Mouse (Mus musculus): Measurements from ENCODE around the gene Emilin2. TPM values are rescaled to one million over a fixed set of nuclear protein-coding genes. Genes with fewer than 3 reads are reported as not detected.

The Emilin2 gene
- polyA plus RNA-seq, 1 experiment from 2014 or later, result 0.72 TPM

DNA sequence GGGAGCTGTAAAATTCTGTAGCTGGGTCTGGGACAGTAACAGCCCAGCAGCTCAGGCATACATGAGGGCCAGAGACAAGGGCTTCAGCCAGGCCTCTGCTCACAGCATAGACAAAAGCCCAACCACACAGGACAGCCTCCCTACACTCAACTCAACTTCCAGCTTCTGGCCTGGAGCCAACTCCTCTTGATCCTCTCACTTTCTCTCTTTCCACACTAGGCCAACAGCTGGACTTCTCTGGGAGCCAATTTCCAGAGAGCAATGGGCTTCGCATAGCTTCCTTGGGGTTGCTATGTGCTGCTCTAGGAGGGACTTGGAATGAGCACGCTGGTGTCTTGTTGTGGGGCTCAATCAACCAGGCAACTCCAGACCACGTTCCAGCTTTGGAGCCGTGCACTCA lies 28.5 kb downstream of the Emilin2 start:
- DNase-seq (ENCODE audit: low spot score), result peak; percentile 13
- H3K27ac ChIP-seq (ENCODE audit: low read depth, low read length), result no peak overlapping the region

DNA sequence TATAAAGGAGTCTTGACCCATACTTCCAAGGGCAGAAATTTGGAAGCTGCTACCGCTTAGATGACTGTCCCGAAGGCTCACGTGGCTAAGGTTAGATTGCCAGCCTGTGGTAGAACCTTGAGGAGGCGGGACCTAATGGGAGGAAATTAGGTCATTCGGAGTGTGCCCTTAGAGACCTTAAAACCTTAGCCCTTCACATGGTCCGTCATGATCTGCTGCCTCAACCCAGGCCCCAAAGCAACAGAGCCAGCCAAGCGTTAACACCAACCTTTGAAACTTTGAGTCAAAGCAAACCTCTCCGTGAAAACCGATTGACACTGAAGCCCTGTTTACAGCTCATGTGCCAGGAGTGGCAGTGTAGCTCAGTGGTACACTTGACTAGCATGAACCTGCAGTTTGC lies 29.1 kb downstream of the Emilin2 start:
- Histone ChIP-seq H3K4me2 (ENCODE audit: low read length) (no peak overlapping the region), H3K9ac (ENCODE audit: low read length) (no peak overlapping the region), H3K9me3 (replicated peaks; ENCODE audit: control insufficient read depth, low read length) (no peaks in the 10 kb centered on the region), H3K4me1 (ENCODE audit: control insufficient read depth, insufficient read depth, low read length) (no peaks in the 10 kb centered on the region), H3K27ac (ENCODE audit: low read depth, low read length) (no peak overlapping the region), H3K4me3 (ENCODE audit: low read depth, low read length) (no peak overlapping the region), H3K36me3 (ENCODE audit: control insufficient read depth, insufficient read depth, low read length) (no peaks in the 10 kb centered on the region), H3K27me3 (replicated peaks; ENCODE audit: control insufficient read depth, insufficient read depth, low read length) (no peaks in the 10 kb centered on the region)
- 87% methylated on average over 9 of the region's 9 CpGs for whole genome bisulfite sequencing
- DNase-seq (ENCODE audit: low spot score) (no peak), ATAC-seq (no peak)

More for the DNA sequence above, 28.5 kb downstream of the Emilin2 start:
- Histone ChIP-seq H3K4me1 (ENCODE audit: control insufficient read depth, insufficient read depth, low read length) (no peaks in the 10 kb centered on the region), H3K4me3 (ENCODE audit: low read depth, low read length) (no peak overlapping the region), H3K9ac (ENCODE audit: low read length) (no peak overlapping the region), H3K9me3 (replicated peaks; ENCODE audit: control insufficient read depth, low read length) (no peaks in the 10 kb centered on the region), H3K4me2 (ENCODE audit: low read length) (no peak overlapping the region), H3K36me3 (ENCODE audit: control insufficient read depth, insufficient read depth, low read length) (no peaks in the 10 kb centered on the region), H3K27me3 (replicated peaks; ENCODE audit: control insufficient read depth, insufficient read depth, low read length) (no peaks in the 10 kb centered on the region)
- 87% methylated on average over 4 of the region's 4 CpGs for WGBS
- no peak for ATAC-seq

DNA sequence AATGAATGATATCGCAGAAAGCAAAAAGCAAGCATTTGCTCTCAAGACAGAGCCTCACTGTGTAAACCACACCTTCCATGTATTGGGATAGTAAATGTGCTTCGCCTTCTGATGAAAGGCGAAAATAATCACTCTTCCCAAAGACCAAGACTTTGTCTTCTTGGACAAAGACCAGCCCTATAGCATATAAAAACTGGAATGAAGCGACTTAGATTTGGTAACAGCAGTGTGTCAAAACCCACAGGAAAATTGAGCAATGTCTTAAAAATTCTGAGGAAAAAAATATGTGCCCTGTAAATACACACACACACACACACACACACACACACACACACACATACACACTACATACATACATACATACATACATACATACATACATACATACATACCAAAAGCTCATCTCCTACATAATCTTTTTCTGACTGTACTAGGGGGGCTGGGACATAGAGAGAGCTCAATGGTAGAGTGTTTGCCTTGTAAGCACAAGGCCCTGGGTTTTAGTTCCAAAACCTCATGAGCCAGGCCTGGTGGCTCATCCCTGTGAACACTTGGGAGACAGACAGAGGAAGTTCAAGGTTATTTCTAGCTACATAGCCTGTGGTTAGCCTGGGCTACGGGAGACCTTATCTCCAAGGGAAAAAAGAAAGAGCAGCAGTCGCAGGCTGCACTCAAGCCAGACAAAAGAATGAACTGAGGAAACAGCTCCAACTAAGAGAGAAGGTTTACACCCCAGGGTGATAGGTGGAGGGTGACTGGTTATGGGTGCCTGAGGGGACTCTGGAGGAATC lies 33.9 kb downstream of the Emilin2 start:
- H3K27me3 ChIP-seq (replicated peaks; ENCODE audit: control insufficient read depth, insufficient read depth, low read length), result no peaks in the 10 kb centered on the region
- DNase-seq (ENCODE audit: low spot score), result no peak
- no peaks in the 10 kb centered on the region for H3K9me3 ChIP-seq (replicated peaks; ENCODE audit: control insufficient read depth, low read length)
- no peak for ATAC-seq
- H3K36me3 ChIP-seq (ENCODE audit: control insufficient read depth, insufficient read depth, low read length), result no peaks in the 10 kb centered on the region
- no peak overlapping the region for H3K4me3 ChIP-seq (ENCODE audit: low read depth, low read length)
- 91% methylated on average over 6 of the region's 6 CpGs for WGBS
- H3K4me2 ChIP-seq (ENCODE audit: low read length), result no peak overlapping the region
- no peak overlapping the region for H3K9ac ChIP-seq (ENCODE audit: low read length)
- H3K4me1 ChIP-seq (ENCODE audit: control insufficient read depth, insufficient read depth, low read length), result no peaks in the 10 kb centered on the region
- no peak overlapping the region for H3K27ac ChIP-seq (ENCODE audit: low read depth, low read length)

DNA sequence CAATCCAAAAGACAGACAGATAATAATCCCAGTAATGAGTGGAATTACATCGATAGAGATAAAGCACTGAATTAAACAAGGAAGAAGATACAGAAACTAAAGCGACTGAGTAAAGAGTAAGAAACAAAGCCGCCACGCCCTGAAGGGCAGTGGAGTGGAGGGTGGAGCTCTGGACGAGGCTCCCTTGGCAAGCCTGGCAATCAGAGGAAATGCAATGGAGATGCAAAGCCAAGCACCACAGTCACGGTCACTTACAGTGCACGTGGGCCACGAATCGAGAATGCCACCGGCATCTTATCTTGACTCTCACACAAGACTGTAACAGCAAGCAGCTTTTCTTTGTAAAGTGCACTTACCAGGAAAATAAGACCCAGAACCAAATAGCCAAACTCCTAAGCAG lies 35.0 kb downstream of the Emilin2 start:
- ATAC-seq (no peak), DNase-seq (ENCODE audit: low spot score) (no peak)
- no peaks in the 10 kb centered on the region for H3K9me3 ChIP-seq (replicated peaks; ENCODE audit: control insufficient read depth, low read length)
- H3K4me1 ChIP-seq (ENCODE audit: control insufficient read depth, insufficient read depth, low read length), result no peaks in the 10 kb centered on the region
- H3K36me3 ChIP-seq (ENCODE audit: control insufficient read depth, insufficient read depth, low read length), result no peaks in the 10 kb centered on the region
- no peaks in the 10 kb centered on the region for H3K27me3 ChIP-seq (replicated peaks; ENCODE audit: control insufficient read depth, insufficient read depth, low read length)
- no peak overlapping the region for H3K27ac ChIP-seq (ENCODE audit: low read depth, low read length)
- no peak overlapping the region for H3K4me3 ChIP-seq (ENCODE audit: low read depth, low read length)
- no peak overlapping the region for H3K9ac ChIP-seq (ENCODE audit: low read length)
- no peak overlapping the region for H3K4me2 ChIP-seq (ENCODE audit: low read length)
- 91% methylated on average over 10 of the region's 10 CpGs for WGBS

DNA sequence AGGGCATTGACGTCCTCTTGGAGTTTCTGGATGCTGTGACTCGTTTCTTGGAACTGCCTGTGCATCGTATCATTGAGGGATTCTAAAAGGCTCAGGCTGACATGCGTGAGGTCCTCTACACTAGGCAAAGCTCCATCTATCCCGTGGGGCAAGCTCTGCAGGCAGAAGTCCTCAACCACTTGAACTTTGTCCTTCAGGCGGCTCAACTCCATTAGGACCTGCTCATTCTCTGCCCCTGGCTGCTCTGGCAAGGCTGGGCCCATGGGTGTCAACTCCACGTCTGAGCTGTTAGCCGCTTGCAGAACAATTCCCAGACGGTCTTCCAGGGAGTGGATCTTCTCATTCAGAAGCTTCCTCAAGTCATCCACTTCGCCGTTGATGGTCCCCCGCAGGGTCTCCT lies 37.9 kb downstream of the Emilin2 start:
- DNase-seq (ENCODE audit: low spot score), result no peak
- Histone ChIP-seq H3K36me3 (ENCODE audit: control insufficient read depth, insufficient read depth, low read length) (no peaks in the 10 kb centered on the region), H3K4me3 (ENCODE audit: low read depth, low read length) (no peak overlapping the region), H3K27ac (ENCODE audit: low read depth, low read length) (no peak overlapping the region), H3K27me3 (replicated peaks; ENCODE audit: control insufficient read depth, insufficient read depth, low read length) (no peaks in the 10 kb centered on the region), H3K9me3 (replicated peaks; ENCODE audit: control insufficient read depth, low read length) (no peaks in the 10 kb centered on the region), H3K9ac (ENCODE audit: low read length) (no peak overlapping the region), H3K4me1 (ENCODE audit: control insufficient read depth, insufficient read depth, low read length) (no peaks in the 10 kb centered on the region), H3K4me2 (ENCODE audit: low read length) (no peak overlapping the region)
- WGBS, result 96% methylated on average over 12 of the region's 12 CpGs
- ATAC-seq, result no peak

DNA sequence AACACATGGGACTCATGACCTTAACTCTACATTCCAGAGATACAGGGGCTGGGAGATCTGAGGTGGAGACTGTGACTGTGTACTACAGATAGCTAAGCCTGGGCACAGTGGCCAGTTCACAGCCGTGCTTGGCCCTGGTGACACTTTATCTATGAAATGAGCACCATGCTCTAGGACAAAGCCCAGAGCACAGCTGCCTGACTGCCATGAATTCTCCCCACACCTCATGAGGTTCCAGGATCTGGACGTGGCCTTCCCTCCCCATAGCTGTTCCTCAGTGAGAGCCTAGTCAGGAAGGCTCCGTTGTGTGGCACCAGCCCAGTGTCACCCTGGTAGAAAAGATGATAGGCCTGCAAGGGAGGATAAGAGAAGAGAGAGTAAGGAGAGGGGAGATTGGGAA lies 43.2 kb downstream of the Emilin2 start:
- DNase-seq (ENCODE audit: low spot score), result no peak
- 83% methylated on average over 3 of the region's 3 CpGs for WGBS

DNA sequence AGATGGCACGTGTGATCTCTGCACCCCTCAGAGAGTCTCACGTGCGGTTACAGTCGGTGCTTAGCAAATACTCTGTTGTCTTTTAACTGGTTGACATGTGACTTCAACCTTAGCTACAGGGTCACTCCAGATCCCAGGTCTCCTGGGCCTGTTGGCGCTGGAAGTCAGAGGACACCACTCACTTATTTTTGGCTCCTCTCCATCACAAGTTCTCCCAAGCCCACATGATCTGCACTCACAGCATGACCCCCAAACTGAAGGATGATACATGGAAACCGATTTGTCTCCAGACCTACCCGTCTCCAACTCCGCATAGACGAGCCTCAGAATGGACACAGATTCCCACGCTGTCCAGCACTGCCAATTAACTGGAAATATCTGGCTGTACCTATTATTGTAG lies 43.6 kb downstream of the Emilin2 start:
- 77% methylated on average over 10 of the region's 10 CpGs for WGBS

More for the DNA sequence above, 43.2 kb downstream of the Emilin2 start:
- Histone ChIP-seq H3K27ac (ENCODE audit: low read depth, low read length) (no peak overlapping the region), H3K4me3 (ENCODE audit: low read depth, low read length) (no peak overlapping the region), H3K9me3 (replicated peaks; ENCODE audit: control insufficient read depth, low read length) (no peaks in the 10 kb centered on the region), H3K36me3 (ENCODE audit: control insufficient read depth, insufficient read depth, low read length) (no peaks in the 10 kb centered on the region), H3K4me2 (ENCODE audit: low read length) (no peak overlapping the region), H3K27me3 (replicated peaks; ENCODE audit: control insufficient read depth, insufficient read depth, low read length) (no peaks in the 10 kb centered on the region), H3K4me1 (ENCODE audit: control insufficient read depth, insufficient read depth, low read length) (no peaks in the 10 kb centered on the region), H3K9ac (ENCODE audit: low read length) (no peak overlapping the region)
- ATAC-seq, result no peak

DNA sequence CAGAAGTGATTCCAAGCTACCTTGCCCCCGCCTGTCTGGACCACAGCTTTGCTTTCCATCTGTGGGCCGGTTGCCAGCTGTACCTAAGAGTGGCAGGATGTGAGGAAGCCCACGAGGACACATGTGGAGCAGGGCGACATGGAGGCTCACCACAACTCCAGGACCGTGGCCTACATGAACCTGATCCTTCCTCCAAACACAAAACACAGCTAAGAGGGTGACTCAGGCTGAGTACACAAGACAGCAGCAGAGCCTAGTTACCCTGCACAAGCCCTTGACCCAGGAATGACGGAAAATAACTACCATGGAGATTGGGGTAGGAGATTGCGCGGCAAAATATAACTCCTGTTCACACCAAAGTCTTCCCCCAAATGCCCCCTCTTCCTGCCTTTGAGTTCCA lies 44.4 kb downstream of the Emilin2 start:
- WGBS, result 85% methylated on average over 8 of the region's 8 CpGs

More for the DNA sequence above, 43.6 kb downstream of the Emilin2 start:
- Histone ChIP-seq H3K4me1 (ENCODE audit: control insufficient read depth, insufficient read depth, low read length) (no peaks in the 10 kb centered on the region), H3K9me3 (replicated peaks; ENCODE audit: control insufficient read depth, low read length) (no peaks in the 10 kb centered on the region), H3K27ac (ENCODE audit: low read depth, low read length) (no peak overlapping the region), H3K9ac (ENCODE audit: low read length) (no peak overlapping the region), H3K4me2 (ENCODE audit: low read length) (no peak overlapping the region), H3K27me3 (replicated peaks; ENCODE audit: control insufficient read depth, insufficient read depth, low read length) (no peaks in the 10 kb centered on the region), H3K36me3 (ENCODE audit: control insufficient read depth, insufficient read depth, low read length) (no peaks in the 10 kb centered on the region), H3K4me3 (ENCODE audit: low read depth, low read length) (no peak overlapping the region)
- no peak for DNase-seq (ENCODE audit: low spot score)
- ATAC-seq, result no peak

DNA sequence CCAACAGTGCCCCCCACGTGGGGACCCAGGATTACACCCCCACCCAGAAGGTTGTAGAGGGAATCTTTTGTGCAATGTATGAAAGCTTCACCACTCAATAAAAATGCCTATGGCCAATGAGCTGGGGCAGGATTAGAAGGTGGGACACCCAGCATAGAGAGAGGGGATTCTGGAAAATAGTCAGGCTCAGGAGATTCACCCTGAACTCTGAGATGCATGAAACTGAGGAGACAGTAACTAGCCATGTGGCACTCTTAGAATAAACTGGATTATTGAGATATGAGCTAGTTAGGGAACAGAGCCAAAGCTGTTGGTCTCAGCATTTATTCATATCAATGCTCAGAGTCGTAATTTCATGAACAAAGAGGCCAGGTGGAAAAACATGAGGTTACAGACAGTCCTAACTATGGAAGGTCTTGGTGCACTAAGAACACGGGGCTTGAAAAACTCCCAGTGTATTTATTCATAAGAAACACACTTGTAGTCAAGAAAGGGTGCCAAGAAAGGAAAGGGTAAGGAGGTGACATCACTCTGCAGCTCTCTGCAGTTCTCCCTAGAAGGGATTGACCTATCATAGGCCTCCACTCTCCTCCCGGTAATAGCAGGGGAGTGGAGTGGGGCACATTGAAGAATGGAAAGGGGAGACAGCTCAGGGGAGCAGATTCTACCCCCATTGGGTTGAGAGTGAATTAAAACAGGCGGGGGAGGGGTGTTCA lies 46.3 kb downstream of the Emilin2 start:
- 61% methylated on average over 5 of the region's 5 CpGs for WGBS
- H3K27me3 ChIP-seq (replicated peaks; ENCODE audit: control insufficient read depth, insufficient read depth, low read length), result no peaks in the 10 kb centered on the region
- H3K9ac ChIP-seq (ENCODE audit: low read length), result no peak overlapping the region
- H3K4me2 ChIP-seq (ENCODE audit: low read length), result no peak overlapping the region
- no peaks in the 10 kb centered on the region for H3K9me3 ChIP-seq (replicated peaks; ENCODE audit: control insufficient read depth, low read length)
- no peak overlapping the region for H3K27ac ChIP-seq (ENCODE audit: low read depth, low read length)
- no peak overlapping the region for H3K4me3 ChIP-seq (ENCODE audit: low read depth, low read length)
- H3K4me1 ChIP-seq (ENCODE audit: control insufficient read depth, insufficient read depth, low read length), result no peaks in the 10 kb centered on the region
- no peak for DNase-seq (ENCODE audit: low spot score)
- H3K36me3 ChIP-seq (ENCODE audit: control insufficient read depth, insufficient read depth, low read length), result no peaks in the 10 kb centered on the region
- no peak for ATAC-seq

More for the DNA sequence above, 44.4 kb downstream of the Emilin2 start:
- no peaks in the 10 kb centered on the region for H3K27me3 ChIP-seq (replicated peaks; ENCODE audit: control insufficient read depth, insufficient read depth, low read length)
- no peak overlapping the region for H3K27ac ChIP-seq (ENCODE audit: low read depth, low read length)
- H3K4me3 ChIP-seq (ENCODE audit: low read depth, low read length), result no peak overlapping the region
- H3K4me1 ChIP-seq (ENCODE audit: control insufficient read depth, insufficient read depth, low read length), result no peaks in the 10 kb centered on the region
- no peak overlapping the region for H3K4me2 ChIP-seq (ENCODE audit: low read length)
- no peak overlapping the region for H3K9ac ChIP-seq (ENCODE audit: low read length)
- H3K9me3 ChIP-seq (replicated peaks; ENCODE audit: control insufficient read depth, low read length), result no peaks in the 10 kb centered on the region
- DNase-seq (ENCODE audit: low spot score), result no peak
- H3K36me3 ChIP-seq (ENCODE audit: control insufficient read depth, insufficient read depth, low read length), result no peaks in the 10 kb centered on the region
- no peak for ATAC-seq
